Mouse (Mus musculus) myocyte (in vitro differentiated cells): ENCODE measurements around the gene Dcbld2.

ENCODE experiments used
- CEBPB ChIP-seq: IDR thresholded peaks from 2 replicates; pipeline ENCODE4 v1.6.1; 2011; ENCODE audit warnings: mild to moderate bottlenecking, moderate library complexity; ENCODE audit not compliant: poor library complexity, insufficient read depth, severe bottlenecking
- E2F4 ChIP-seq: IDR thresholded peaks from one replicate; pipeline ENCODE4 v1.6.1; 2011; ENCODE audit warnings: mild to moderate bottlenecking, control low read depth, moderate library complexity; ENCODE audit not compliant: insufficient read depth
- MAX ChIP-seq: IDR thresholded peaks from one replicate; pipeline ENCODE4 v1.6.1; 2011; ENCODE audit warnings: low read depth, mild to moderate bottlenecking, control low read depth
- MYOD1 ChIP-seq, 3 experiments: IDR thresholded peaks; one replicate each; pipeline ENCODE4 v1.6.1; 2011; ENCODE audit warnings: control low read depth in 2 of 3, low read depth in 2 of 3, mild to moderate bottlenecking in 2 of 3, moderate library complexity in 1 of 3; ENCODE audit not compliant: insufficient read length in 2 of 3, control insufficient read depth in 1 of 3
- MYOG ChIP-seq, 3 experiments: IDR thresholded peaks; one replicate each; pipeline ENCODE4 v1.6.1; 2011; ENCODE audit warnings: control low read depth in 2 of 3, low read depth in 2 of 3, mild to moderate bottlenecking in 2 of 3; ENCODE audit not compliant: insufficient read length in 2 of 3, control insufficient read depth in 1 of 3, insufficient read depth in 1 of 3
- POLR2A ChIP-seq: IDR thresholded peaks from one replicate; pipeline ENCODE4 v1.6.1; 2011; ENCODE audit warnings: low read depth, mild to moderate bottlenecking, control low read depth, moderate library complexity; ENCODE audit not compliant: insufficient read length
- POLR2AphosphoS2 ChIP-seq: IDR thresholded peaks from one replicate; pipeline ENCODE4 v1.6.1; 2011; ENCODE audit warnings: low read depth, control low read depth; ENCODE audit not compliant: insufficient read length
- SRF ChIP-seq: IDR thresholded peaks from one replicate; pipeline ENCODE4 v1.6.1; 2011; ENCODE audit warnings: low read depth; ENCODE audit not compliant: control insufficient read depth, insufficient read length
- TCF12 ChIP-seq: IDR thresholded peaks from one replicate; pipeline ENCODE4 v1.6.1; 2011; ENCODE audit warnings: mild to moderate bottlenecking, control low read depth; ENCODE audit not compliant: poor library complexity, insufficient read depth, severe bottlenecking
- TCF3 ChIP-seq: IDR thresholded peaks from one replicate; pipeline ENCODE4 v1.6.1; 2011; ENCODE audit warnings: low read depth, control low read depth; ENCODE audit not compliant: insufficient read length
- USF1 ChIP-seq: IDR thresholded peaks from one replicate; pipeline ENCODE4 v1.6.1; 2011; ENCODE audit warnings: low read depth, mild to moderate bottlenecking, control low read depth, moderate library complexity

GRCm38 (mm10) chr16:58465412-58465811 is 57.2 kb downstream of the Dcbld2 start:
- TF ChIP-seq POLR2A (no peak), TCF12 (no peak), CEBPB (no peak), USF1 (no peak), SRF (no peak), E2F4 (no peak), MAX (no peak), MYOD1 (IDR thresholded peaks at IDR 0.05; ENCODE audit: control insufficient read depth in 1 of 3, insufficient read length in 2 of 3, low read depth in 2 of 3) (no peak), POLR2AphosphoS2 (no peak), TCF3 (no peak), MYOG (IDR thresholded peaks at IDR 0.05; ENCODE audit: control insufficient read depth in 1 of 3, insufficient read depth in 1 of 3, insufficient read length in 2 of 3, low read depth in 2 of 3) (no peak)
